Mouse (Mus musculus) monocyte, adult 2 months (primary cell): ENCODE results near the gene Lacc1.

Source experiments
- DNase-seq, 2 experiments: peaks; one replicate each; pipeline ENCODE4 v3.0.0; 2022; ENCODE audit warnings: low spot score in 2 of 2, low read depth in 1 of 2

Gene Lacc1

DNA sequence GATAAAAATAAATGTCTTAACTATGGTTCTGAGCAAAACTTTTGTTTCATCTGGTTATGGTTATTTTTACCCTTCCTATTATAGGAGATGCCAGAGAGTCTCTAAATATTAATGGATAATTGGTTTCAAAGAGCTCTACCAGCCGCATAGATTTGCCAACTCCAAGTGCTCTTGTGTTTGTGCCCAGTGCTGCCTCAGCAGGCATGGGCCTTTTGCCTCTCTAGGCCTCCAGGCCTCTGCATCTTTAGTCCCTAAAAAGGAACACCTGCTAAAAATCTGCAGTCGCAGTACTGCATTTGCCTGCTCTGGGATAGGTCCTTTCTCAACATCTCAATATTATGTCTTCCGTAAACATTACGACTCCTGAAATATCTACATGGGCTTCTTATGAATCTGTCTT lies 55.5 kb downstream of the Lacc1 start:
- DNase-seq, result no peak

GRCm38 (mm10) chr14:76979569-76979968 lies 57.1 kb downstream of the Lacc1 start:
- DNase-seq, result no peak
